Mouse (Mus musculus) adrenal gland, postnatal 25 days (tissue): ENCODE data around the gene Sez6l2. TPM values are rescaled to one million over a fixed set of nuclear protein-coding genes. Genes with fewer than 3 reads are reported as not detected.

Experiments
- DNase-seq: peaks from one replicate; pipeline ENCODE4 v3.0.0; 2021; ENCODE audit warnings: mixed read lengths
- total RNA-seq: library from RNA; stranded (reverse); gene quantifications from 2 replicates; pipeline ENCODE4 v1.2.3, GENCODE M21; 2021

The Sez6l2 gene
- total RNA-seq, 1 experiment from 2014 or later: 128 TPM

DNA sequence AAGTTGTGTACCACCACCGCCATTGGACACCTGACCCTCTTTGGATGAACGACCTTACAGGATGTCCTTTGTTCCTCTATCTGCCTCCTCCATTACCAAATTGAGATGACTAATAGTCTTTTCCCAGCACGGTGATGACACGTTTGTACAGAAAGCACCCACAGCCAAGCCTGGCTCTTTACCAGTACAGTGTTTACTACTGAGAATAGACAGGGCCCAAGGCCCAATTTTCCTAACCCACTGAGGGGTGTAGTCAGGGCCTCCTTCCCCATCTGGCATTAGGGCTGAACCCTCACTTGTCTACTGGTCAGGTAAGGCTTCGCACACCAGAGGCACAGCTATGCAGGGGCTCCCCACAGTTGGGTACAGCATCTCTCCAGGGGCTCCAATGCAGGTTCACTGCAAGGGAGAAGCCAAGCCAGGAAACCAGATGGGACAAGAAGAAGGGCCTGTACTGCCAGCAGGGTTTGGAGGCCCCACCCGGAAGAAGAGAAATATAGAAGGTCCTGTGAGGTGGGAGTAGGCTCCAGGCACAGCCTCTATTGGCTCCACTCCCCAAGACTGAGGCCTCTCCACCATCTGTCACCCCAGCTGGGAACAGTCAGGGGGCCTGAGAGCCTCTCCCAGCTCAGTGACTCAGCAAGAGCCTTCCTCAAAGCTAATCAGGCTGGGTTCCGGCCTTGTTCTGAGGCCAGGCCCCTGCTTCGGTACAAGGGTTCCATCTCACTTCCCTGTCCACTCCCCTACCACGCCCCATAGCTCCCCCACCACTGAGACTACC lies 58.1 kb downstream of the Sez6l2 start:
- peak; percentile 58 for DNase-seq

GRCm38 (mm10) chr7:127009307-127010085 lies 59.1 kb downstream of the Sez6l2 start:
- no peak for DNase-seq

GRCm38 (mm10) chr7:127011051-127011450 lies 60.7 kb downstream of the Sez6l2 start:
- no peak for DNase-seq

GRCm38 (mm10) chr7:127011717-127012116 lies 61.4 kb downstream of the Sez6l2 start:
- DNase-seq: no peak

GRCm38 (mm10) chr7:127012374-127012773 lies 62.0 kb downstream of the Sez6l2 start:
- DNase-seq: no peak

- DNase-seq: no peak
These were observed 62.5 kb downstream of the Sez6l2 start for GRCm38 (mm10) chr7:127012845-127013244.

GRCm38 (mm10) chr7:127013385-127013784 lies 63.0 kb downstream of the Sez6l2 start:
- DNase-seq: no peak

GRCm38 (mm10) chr7:127014320-127014719 lies 64.0 kb downstream of the Sez6l2 start, which contains the start of gene Mvp:
Gene Mvp, minus strand, starts transcription at chr7:127014621.
- DNase-seq: peak; percentile 67

DNA sequence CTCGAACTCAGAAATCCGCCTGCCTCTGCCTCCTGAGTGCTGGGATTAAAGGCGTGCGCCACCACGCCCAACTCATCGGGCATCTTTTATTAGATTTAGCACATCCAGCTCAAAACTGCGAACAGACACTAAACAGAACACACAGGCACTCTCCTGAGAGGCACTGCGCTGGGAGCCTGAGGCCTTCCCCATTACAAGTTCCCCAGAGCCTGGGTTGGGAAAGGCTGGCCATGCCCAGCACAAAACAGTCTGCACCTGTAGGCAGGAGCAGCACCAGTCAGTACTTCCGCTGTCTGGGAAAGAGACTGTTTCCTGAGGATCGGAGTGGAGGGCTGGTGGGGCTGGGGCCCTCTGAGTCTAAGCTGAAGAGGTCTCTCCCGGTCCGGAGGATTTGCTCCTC lies 64.6 kb downstream of the Sez6l2 start:
- DNase-seq: no peak

- DNase-seq: peak; percentile 50
These were observed 65.7 kb downstream of the Sez6l2 start for GRCm38 (mm10) chr7:127016081-127016480.

- DNase-seq: no peak
These were observed 65.9 kb downstream of the Sez6l2 start, which contains the start of gene Pagr1b for GRCm38 (mm10) chr7:127016481-127016485. Gene Pagr1b, minus strand, starts transcription at chr7:127016484.

GRCm38 (mm10) chr7:127016486-127016938 lies 66.1 kb downstream of the Sez6l2 start:
- DNase-seq: peak; percentile 68

DNA sequence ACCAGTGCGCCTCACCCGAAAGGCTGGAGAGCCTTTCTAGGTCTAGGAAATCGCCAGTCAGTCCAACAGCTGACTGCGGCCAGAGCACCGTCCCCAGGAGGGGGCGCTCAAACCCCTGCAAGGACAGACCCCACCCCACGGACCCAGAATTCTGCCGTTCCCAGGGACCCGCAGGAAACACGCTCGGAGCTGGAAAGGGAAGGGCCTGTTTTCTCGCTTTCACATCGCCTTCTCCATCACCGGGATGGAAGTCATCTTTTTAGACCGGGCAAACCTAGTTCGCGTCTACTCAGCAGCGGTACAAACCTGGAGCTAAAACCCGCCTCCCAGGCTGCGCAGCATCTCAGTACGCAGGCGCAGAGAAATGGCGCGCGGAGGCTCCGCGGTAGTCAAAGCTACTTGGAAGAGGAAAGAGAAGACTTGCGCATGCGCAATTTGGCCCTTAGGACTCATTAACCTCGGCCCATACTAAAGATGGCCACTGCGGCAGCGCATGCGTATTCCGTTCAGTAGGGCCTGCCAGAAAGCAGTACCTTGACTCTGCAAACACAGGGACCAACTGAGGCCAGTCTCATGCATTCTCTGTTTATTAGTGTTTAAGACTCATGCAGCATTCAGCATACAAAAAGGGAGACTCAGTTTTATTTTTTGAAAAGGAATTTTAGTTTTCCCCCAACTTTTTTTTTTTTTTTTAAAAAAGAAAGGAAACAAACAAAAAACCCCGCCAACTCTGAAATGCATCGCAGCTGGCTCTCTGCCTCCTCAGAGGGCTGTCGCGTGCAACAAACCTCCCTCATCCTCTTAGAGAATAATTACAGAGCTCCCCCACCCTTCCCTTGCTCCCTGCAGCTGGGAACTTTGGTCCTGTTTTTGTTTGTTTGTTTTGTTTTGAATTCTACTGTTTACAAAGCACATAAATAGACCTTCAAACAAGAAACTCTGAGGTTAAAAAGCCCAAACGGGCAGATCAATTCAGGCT lies 66.9 kb downstream of the Sez6l2 start, which contains the start of gene Pagr1a:
Gene Pagr1a, minus strand, starts transcription at position 382 of the 979 bp plus-strand sequence.
- peak; percentile 96 for DNase-seq

DNA sequence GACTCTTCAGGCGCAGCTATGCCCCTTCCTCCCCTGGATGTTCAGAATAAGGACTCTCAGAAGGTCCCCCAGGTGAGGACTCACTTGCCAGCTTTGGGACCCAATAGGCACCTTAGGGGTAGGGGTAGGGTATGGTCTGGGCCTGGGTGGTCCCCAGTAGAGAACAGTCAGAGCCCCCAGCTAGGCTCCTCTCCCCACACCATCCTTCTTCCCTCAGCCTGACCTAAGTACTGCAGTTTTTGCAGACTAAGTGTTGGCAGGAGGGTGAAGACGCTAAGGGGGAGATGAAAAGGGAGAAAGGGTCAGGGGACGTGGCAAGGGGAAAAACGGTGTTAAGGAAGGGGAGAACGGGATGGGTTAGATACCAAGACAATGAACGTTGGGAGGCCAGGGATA lies 67.6 kb downstream of the Sez6l2 start:
- DNase-seq: no peak

GRCm38 (mm10) chr7:127018416-127019305 lies 68.3 kb downstream of the Sez6l2 start:
- no peak for DNase-seq

GRCm38 (mm10) chr7:127019306-127019960 lies 69.1 kb downstream of the Sez6l2 start:
- DNase-seq: no peak

DNA sequence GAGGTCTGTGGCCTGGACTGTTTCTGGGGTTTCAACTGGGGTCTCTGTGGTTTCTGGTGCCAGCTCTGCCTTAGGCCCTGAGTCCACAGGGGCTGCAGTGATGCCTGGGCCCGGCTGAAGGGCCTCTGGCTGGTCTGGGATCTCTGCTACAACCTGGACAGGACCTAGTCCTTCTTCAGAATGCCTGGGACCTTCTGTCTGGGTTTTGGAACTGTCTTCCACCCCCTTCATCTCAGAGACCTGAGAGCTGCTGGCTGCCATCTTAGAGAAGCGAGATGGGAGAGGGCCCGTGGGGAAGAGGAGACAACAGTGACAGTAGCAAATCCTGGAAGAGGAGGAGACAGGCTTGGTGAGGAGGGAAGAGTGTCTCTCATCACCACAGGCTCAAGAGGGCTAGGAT lies 69.7 kb downstream of the Sez6l2 start:
- DNase-seq: no peak
